Mouse (Mus musculus) frontal cortex, adult (tissue): ENCODE measurements around the gene Atoh8.

Source experiments
- ATAC-seq: cut with Nextera tagmentation; 2 replicates; pipeline ENCODE4 v1.9.2; 2017; ENCODE audit warnings: mild to moderate bottlenecking, moderate library complexity, mixed read lengths; ENCODE audit not compliant: low TSS enrichment

The Atoh8 gene

GRCm38 (mm10) chr6:72158966-72159764 lies 76.2 kb downstream of the Atoh8 start:
- no peak for ATAC-seq
